Mouse (Mus musculus) C2C12 (cell line): ENCODE measurements around the gene Speg. TPM values are rescaled to one million over a fixed set of nuclear protein-coding genes. Genes with fewer than 3 reads are reported as not detected.

Experiments used
- H3K27me3 ChIP-seq: one replicate; pipeline ENCODE4 v1.6.1; 2011; ENCODE audit not compliant: control insufficient read depth, insufficient read depth, insufficient read length
- H3K36me3 ChIP-seq: one replicate; pipeline ENCODE4 v1.6.1; 2011; ENCODE audit not compliant: control insufficient read depth, insufficient read depth
- H3K4me3 ChIP-seq: one replicate; pipeline ENCODE4 v1.5.1; 2011; ENCODE audit warnings: mild to moderate bottlenecking, control low read depth; ENCODE audit not compliant: poor library complexity, insufficient read depth, severe bottlenecking
- H3K79me2 ChIP-seq: one replicate; pipeline ENCODE4 v1.6.1; 2011; ENCODE audit not compliant: control insufficient read depth, insufficient read depth
- H3K79me3 ChIP-seq: one replicate; pipeline ENCODE4 v1.6.1; 2011; ENCODE audit warnings: low read depth, control low read depth
- H3ac ChIP-seq: one replicate; pipeline ENCODE3; 2011; ENCODE audit warnings: low read depth; ENCODE audit not compliant: control insufficient read depth, insufficient read length
- CTCF ChIP-seq: IDR thresholded peaks from one replicate; pipeline ENCODE4 v1.5.1; 2011; ENCODE audit not compliant: control insufficient read depth, insufficient read depth, insufficient read length
- FOSL1 ChIP-seq: IDR thresholded peaks from one replicate; pipeline ENCODE4 v1.8.0; 2011; ENCODE audit warnings: mild to moderate bottlenecking, low read length; ENCODE audit not compliant: poor library complexity, insufficient read depth, severe bottlenecking
- MAX ChIP-seq: IDR thresholded peaks from one replicate; pipeline ENCODE4 v1.6.1; 2011; ENCODE audit warnings: mild to moderate bottlenecking, control low read depth
- MYOD1 ChIP-seq: IDR thresholded peaks from one replicate; pipeline ENCODE4 v1.6.1; 2011; ENCODE audit warnings: low read depth; ENCODE audit not compliant: control insufficient read depth, insufficient read length
- MYOG ChIP-seq: IDR thresholded peaks from one replicate; pipeline ENCODE4 v1.6.1; 2011; ENCODE audit not compliant: control insufficient read depth, insufficient read length; ENCODE audit errors: extremely low read depth
- polyA plus RNA-seq: library from polyadenylated mRNA; unstranded; fragments of >200 nt; fragmentation: generic; extraction: Trizol; gene quantifications from one replicate; pipeline ENCODE4 v1.2.1, GENCODE M21; 2012; ENCODE audit warnings: missing spikeins

Speg gene
- polyA plus RNA-seq, 1 experiment: 29.4 TPM

- TF ChIP-seq MAX (no peak), FOSL1 (no peak), CTCF (no peak), MYOG (no peak), MYOD1 (no peak)
- Histone ChIP-seq H3K36me3 (peaks cover 9% of the 10 kb centered on the region), H3K79me3 (no peaks in the 10 kb centered on the region), H3K79me2 (peaks cover 23% of the 10 kb centered on the region), H3K4me3 (no peak overlapping the region), H3ac (no peak overlapping the region), H3K27me3 (no peaks in the 10 kb centered on the region)
Measured at GRCm38 (mm10) chr1:75480735-75481134, 105.6 kb downstream of the Speg start.

Other genes with a start within 250 kb of the Speg start
- gene Slc23a3, start 241.4 kb upstream of the Speg start, polyA plus RNA-seq: 0.08 TPM
- 25.8 TPM for gene Cnppd1, start 232.6 kb upstream of the Speg start, polyA plus RNA-seq
- 37.5 TPM for gene Retreg2, start 232.5 kb upstream of the Speg start, polyA plus RNA-seq
- 23.6 TPM for gene Zfand2b, start 206.7 kb upstream of the Speg start, polyA plus RNA-seq
- gene Abcb6, start 194.9 kb upstream of the Speg start, polyA plus RNA-seq: 34.9 TPM
- 4.0 TPM for gene Ankzf1, start 183.1 kb upstream of the Speg start, polyA plus RNA-seq
- gene Atg9a, start 183.1 kb upstream of the Speg start, polyA plus RNA-seq: 16.8 TPM
- 1.3 TPM for gene Glb1l, start 164.5 kb upstream of the Speg start, polyA plus RNA-seq
- gene Stk16, start 164.5 kb upstream of the Speg start, polyA plus RNA-seq: 110 TPM
- 167 TPM for gene Tuba4a, start 155.4 kb upstream of the Speg start, polyA plus RNA-seq
- gene A630095N17Rik, start 143.2 kb upstream of the Speg start, polyA plus RNA-seq: not detected
- 27.7 TPM for gene Dnajb2, start 138.9 kb upstream of the Speg start, polyA plus RNA-seq
- 15.3 TPM for gene Ptprn, start 110.8 kb upstream of the Speg start, polyA plus RNA-seq
- gene Resp18, start 96.9 kb upstream of the Speg start, polyA plus RNA-seq: not detected
- gene Dnpep, start 57.3 kb upstream of the Speg start, polyA plus RNA-seq: 134 TPM
- 657 TPM for gene Des, start 15.0 kb upstream of the Speg start, polyA plus RNA-seq
- 78.8 TPM for gene Gmppa, start 60.6 kb downstream of the Speg start, polyA plus RNA-seq
- 0.05 TPM for gene Asic4, start 75.1 kb downstream of the Speg start, polyA plus RNA-seq
- 49.3 TPM for gene Chpf, start 104.0 kb downstream of the Speg start, polyA plus RNA-seq
- gene Tmem198, start 104.2 kb downstream of the Speg start, polyA plus RNA-seq: 0.70 TPM
- 31.6 TPM for gene Obsl1, start 131.2 kb downstream of the Speg start, polyA plus RNA-seq
- 0.64 TPM for gene Inha, start 131.8 kb downstream of the Speg start, polyA plus RNA-seq
- 7.4 TPM for gene Stk11ip, start 146.2 kb downstream of the Speg start, polyA plus RNA-seq
- gene Slc4a3, start 171.0 kb downstream of the Speg start, polyA plus RNA-seq: 3.1 TPM